Mouse (Mus musculus) layer of hippocampus, postnatal 14 days (tissue): Measurements from ENCODE around the gene Reep3. TPM values are rescaled to one million over a fixed set of nuclear protein-coding genes. Genes with fewer than 3 reads are reported as not detected.
"Not testable (repeated sequence)": the region's sequence is repeated elsewhere in the genome, so short reads cannot be mapped to it uniquely, and the experiment has no call there.

Source experiments
- DNase-seq, 2 experiments: peaks; one replicate each; pipeline ENCODE4 v3.0.0; 2021 to 2022; ENCODE audit warnings: low spot score in 2 of 2, mixed read lengths in 1 of 2
- long read RNA-seq, 2 experiments: library from polyadenylated mRNA; stranded (forward); transcript quantifications; one replicate each; pipeline ENCODE4 v2.0.0; 2021
- total RNA-seq, 2 experiments: library from RNA; stranded (reverse); gene quantifications; 2 replicates each; pipeline ENCODE4 v1.2.3; 2021

The Reep3 gene
- total RNA-seq = 10 to 100 TPM; 32.0 to 32.2 TPM
- long read RNA-seq, experiment 1, full-length matches to known transcripts = 8 of 11 reads
- long read RNA-seq, experiment 1, partial matches to known transcripts = 0 of 11 reads
- long read RNA-seq, experiment 1, other reads (novel, unspliced or antisense) = 3 of 11 reads
- long read RNA-seq, experiment 2, full-length matches to known transcripts = 10 of 20 reads
- long read RNA-seq, experiment 2, partial matches to known transcripts = 1 of 20 reads
- long read RNA-seq, experiment 2, other reads (novel, unspliced or antisense) = 9 of 20 reads

- DNase-seq = peak; percentile 53 to 73
Observed at GRCm38 (mm10) chr10:67096621-67097436, at the start of gene Reep3. TSS of gene Reep3 (minus strand) at chr10:67096945.

GRCm38 (mm10) chr10:67145623-67146022 is 48.9 kb upstream of the Reep3 start:
- no peak for DNase-seq

GRCm38 (mm10) chr10:67144269-67144668 is 47.5 kb upstream of the Reep3 start:
- DNase-seq = no peak

GRCm38 (mm10) chr10:67143661-67144060 is 46.9 kb upstream of the Reep3 start:
- no peak for DNase-seq

GRCm38 (mm10) chr10:67137437-67137836 is 40.7 kb upstream of the Reep3 start:
- DNase-seq = no peak

- DNase-seq = no peak
Observed at GRCm38 (mm10) chr10:67134322-67134721, 37.6 kb upstream of the Reep3 start.

- DNase-seq = no peak
Observed at GRCm38 (mm10) chr10:67131709-67132108, 35.0 kb upstream of the Reep3 start.

GRCm38 (mm10) chr10:67129531-67129930 is 32.8 kb upstream of the Reep3 start:
- peak in 1 of 2 experiments; percentile 48 for DNase-seq

- peak in 1 of 2 experiments; percentile 61 for DNase-seq
Observed at GRCm38 (mm10) chr10:67126859-67127758, 30.4 kb upstream of the Reep3 start.

GRCm38 (mm10) chr10:67126061-67126858 is 29.5 kb upstream of the Reep3 start:
- DNase-seq = peak; percentile 54 to 63

GRCm38 (mm10) chr10:67124156-67124555 is 27.4 kb upstream of the Reep3 start:
- no peak for DNase-seq

- no peak for DNase-seq
Observed at GRCm38 (mm10) chr10:67123756-67124155, 27.0 kb upstream of the Reep3 start.

- DNase-seq = no peak
Observed at GRCm38 (mm10) chr10:67120640-67121039, 23.9 kb upstream of the Reep3 start.

GRCm38 (mm10) chr10:67120180-67120579 is 23.4 kb upstream of the Reep3 start:
- no peak for DNase-seq

GRCm38 (mm10) chr10:67119291-67119690 is 22.5 kb upstream of the Reep3 start:
- DNase-seq = no peak

GRCm38 (mm10) chr10:67116251-67116650 is 19.5 kb upstream of the Reep3 start:
- peak in 1 of 2 experiments; percentile 49 for DNase-seq

GRCm38 (mm10) chr10:67115666-67116091 is 18.9 kb upstream of the Reep3 start:
- no peak for DNase-seq

- DNase-seq = no peak
Observed at GRCm38 (mm10) chr10:67115115-67115514, 18.4 kb upstream of the Reep3 start.

- no peak for DNase-seq
Observed at GRCm38 (mm10) chr10:67113833-67114232, 17.1 kb upstream of the Reep3 start.

GRCm38 (mm10) chr10:67112967-67113366 is 16.2 kb upstream of the Reep3 start:
- DNase-seq = not testable (repeated sequence)
